Mouse (Mus musculus) forebrain, embryonic 10.5 days (tissue): Measurements from ENCODE around the gene Zzef1. TPM values are rescaled to one million over a fixed set of nuclear protein-coding genes. Genes with fewer than 3 reads are reported as not detected.

Experiments used
- microRNA-seq: library from miRNA; unstranded; fragments of <30 nt; microRNA quantifications from one replicate; pipeline ENCODE4, GENCODE M21; 2017
- polyA plus RNA-seq: library from polyadenylated mRNA; unstranded; fragments of >200 nt; fragmentation: Nextera tagmentation; extraction: Ambion mirVana; gene quantifications from 2 replicates; pipeline ENCODE4 v1.2.1, GENCODE M21; 2016

The Zzef1 gene
- polyA plus RNA-seq, 1 experiment from 2014 or later = 7.5 TPM

Small RNA genes lying within 50 kb of the gene (microRNA-seq; reads per million reads assigned to microRNA genes)
- gene Gm44467 = not detected

Other genes with a start within 250 kb of the Zzef1 start
- 0.20 TPM in 1 of 2 replicates, not detected in the other for gene Spns3, start 245.7 kb upstream of the Zzef1 start, polyA plus RNA-seq
- gene Ube2g1, start 188.9 kb upstream of the Zzef1 start, polyA plus RNA-seq = 82.5 and 87.6 TPM in 2 replicates
- gene Ankfy1, start 106.2 kb upstream of the Zzef1 start, polyA plus RNA-seq = 25.5 and 27.7 TPM in 2 replicates
- 4.7 and 4.9 TPM in 2 replicates for gene Cyb5d2, start 84 bp upstream of the Zzef1 start, polyA plus RNA-seq
- 1.2 and 1.6 TPM in 2 replicates for gene Atp2a3, start 164.9 kb downstream of the Zzef1 start, polyA plus RNA-seq
- 1.4 TPM in 2 replicates for gene P2rx1, start 202.9 kb downstream of the Zzef1 start, polyA plus RNA-seq
- gene Camkk1, start 222.8 kb downstream of the Zzef1 start, polyA plus RNA-seq = 4.6 and 5.4 TPM in 2 replicates